Mouse (Mus musculus) layer of hippocampus, adult 9-11 months (tissue): Measurements from ENCODE around the gene Usp19.
A peak's percentile ranks its signal among the peaks of the same experiment; 100 is the strongest.

Experiments used
- DNase-seq: peaks from one replicate; pipeline ENCODE4 v3.0.0; 2022

Usp19 gene

DNA sequence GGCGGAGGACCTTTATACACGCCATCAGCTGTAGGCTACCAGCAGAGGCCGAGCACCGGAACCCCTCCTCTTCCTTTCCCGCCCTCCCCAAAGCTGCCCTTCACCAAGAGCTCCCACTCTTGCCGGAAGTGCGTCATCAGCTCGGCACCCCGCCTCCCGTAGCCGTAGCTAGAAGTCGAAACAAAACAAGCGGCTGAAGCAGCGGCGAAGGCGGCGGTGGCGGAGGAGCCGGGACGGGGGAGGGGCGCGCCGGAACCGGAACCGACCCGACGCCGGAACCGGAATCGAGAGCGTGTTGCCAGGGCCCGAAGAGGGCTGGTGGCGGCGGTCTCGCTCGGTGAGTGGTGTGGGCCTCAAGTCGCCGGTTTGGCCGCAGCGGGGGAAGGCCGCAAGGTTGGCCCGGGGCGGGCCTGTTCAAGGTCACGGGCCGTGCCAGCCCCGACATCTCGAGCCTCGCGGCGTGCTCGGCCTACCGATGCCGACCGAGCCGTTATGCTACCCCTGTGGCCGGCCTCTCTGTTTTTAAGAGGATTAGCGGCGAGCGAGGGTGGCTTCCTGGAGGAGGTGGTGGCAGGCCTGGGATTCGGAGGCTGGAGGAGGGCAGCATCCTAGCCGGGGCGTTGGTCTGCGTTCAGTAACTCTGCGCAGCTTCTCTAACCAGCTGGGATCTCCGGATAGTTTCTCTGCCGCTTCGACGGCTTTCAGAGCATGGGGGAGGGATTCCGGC, at the start of gene Usp19:
Gene Usp19, plus strand, starts transcription at position 44 of the 727 bp plus-strand sequence.
- DNase-seq, result peak; percentile 98

DNA sequence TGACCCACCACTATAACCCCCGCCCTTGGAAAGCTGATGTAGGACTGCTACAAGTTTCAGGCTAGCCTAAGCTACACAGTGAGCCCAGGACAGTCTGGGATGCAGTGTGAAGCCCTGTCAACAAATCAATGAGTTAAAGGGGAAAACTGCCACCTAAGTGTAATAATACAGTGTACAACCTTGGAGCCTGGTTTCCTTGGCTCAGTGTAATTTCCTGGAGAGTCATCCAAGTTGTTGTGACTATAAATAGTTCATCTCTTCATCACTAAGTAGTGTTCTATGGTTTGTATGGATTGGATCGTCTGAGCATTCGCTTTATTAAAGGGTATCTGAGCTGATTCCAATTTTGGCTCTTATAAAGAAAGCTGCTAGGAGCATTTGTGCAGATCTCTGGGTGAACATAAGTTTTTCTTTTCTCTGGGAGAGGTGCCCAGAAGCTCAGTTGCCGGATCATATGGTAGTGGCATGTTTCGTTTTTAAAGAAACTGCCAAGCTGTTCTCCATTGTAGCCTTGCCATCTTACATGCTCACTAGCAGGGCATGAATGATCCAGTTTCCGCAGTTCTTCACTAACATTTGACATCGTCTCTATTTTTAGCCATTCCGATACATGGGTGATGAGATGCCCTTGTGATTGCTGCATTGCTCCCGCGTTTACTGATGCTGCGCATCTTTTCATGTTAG, 49.0 kb upstream of the Usp19 start:
- DNase-seq, result peak; percentile 82

DNA sequence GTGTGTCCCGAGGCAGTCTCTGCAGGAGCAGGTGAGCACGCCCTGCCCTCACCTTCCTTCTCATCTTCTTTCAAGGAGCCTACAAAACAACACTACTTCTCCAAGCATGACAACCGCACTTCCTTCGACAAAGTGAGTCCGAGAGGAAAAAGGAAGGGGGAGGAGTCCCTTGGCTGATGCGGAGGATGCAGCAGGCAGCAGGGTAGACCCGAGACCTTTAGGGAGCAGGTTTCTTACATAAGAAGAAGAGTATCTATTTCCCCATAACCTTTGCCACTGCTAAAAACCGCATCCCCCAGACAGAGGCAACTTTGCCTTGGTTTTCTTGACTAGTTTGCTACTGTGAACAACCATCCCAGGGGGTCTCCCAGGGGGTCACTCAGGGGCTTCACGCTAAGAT, 45.3 kb upstream of the Usp19 start:
- DNase-seq, result no peak

DNA sequence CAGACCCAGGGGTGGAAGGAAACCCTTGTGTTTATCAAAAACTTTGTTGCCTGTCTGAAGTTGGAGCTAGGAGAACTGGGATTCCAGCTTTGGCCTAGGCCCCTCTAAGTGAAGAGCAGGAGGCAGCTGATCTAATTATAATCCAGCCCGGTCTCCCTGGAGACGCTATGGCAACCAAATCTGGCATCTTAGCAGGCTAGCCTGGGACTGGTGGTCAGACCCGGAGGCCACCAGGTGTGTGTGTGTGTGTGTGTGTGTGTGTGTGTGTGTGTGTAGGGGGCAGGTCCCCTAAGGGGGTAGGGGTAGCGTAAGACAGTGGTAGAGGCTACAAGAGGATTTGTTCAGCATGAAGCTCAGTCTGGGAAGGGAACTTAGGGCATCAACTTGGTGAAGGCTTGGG, 40.5 kb upstream of the Usp19 start:
- DNase-seq, result peak; percentile 57

DNA sequence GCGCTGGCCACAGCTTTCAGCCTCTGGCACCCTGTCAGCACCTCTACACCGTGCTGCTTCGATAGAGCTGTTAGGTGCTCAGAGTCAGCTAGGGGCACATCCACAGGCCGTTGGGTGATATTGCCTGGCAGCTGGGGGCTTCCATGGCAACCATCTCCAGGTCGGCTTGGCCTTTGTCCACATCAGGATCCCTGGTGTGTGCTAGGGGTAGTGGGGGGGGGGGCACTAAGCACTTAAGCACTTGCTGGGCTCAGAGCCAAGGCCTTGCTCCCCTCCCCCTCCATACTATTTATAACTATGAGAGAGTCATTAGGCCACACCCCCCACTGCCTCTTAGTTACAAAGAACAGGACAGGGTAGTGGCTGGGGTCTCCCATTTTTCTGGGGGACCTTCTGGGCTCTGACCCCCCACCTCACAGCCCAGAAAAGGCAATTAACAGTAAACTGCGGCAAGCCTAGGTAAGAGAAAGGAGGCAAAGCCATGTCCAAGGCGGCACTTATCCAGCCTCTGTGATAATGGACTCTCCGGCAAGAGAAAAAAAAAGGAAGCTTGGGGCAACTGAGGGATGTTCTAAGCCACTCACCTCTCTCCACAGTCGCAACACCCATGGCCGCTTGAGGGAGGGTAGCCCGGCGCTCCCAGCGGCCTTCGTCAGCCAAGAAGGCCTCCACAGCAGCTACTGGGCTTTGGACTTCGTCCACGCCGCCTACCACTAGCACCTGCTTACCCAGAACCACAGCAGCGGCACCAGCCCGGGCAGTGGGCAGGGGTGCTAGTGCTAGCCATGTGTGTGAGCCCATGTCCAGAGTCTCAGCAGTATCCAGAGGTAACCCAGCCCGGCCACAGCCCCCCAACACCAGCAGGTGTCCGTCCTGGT, 39.9 kb upstream of the Usp19 start:
- DNase-seq, result peak; percentile 44

DNA sequence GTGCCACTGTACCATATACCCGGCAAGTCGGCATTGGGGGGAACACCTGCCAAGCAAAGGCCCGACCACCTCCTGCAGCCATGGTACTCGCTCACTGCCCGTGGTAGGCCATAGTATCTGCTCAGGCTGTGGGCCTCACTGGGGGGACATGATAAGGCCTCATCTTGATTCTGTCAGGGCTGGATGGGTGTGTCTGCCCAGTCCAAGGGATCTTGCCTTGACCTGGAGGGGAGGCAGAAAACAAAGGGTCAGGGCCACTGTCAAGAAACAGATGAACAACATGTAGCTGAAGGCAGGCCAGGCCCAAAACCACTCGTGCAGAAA, 39.3 kb upstream of the Usp19 start:
- no peak for DNase-seq

DNA sequence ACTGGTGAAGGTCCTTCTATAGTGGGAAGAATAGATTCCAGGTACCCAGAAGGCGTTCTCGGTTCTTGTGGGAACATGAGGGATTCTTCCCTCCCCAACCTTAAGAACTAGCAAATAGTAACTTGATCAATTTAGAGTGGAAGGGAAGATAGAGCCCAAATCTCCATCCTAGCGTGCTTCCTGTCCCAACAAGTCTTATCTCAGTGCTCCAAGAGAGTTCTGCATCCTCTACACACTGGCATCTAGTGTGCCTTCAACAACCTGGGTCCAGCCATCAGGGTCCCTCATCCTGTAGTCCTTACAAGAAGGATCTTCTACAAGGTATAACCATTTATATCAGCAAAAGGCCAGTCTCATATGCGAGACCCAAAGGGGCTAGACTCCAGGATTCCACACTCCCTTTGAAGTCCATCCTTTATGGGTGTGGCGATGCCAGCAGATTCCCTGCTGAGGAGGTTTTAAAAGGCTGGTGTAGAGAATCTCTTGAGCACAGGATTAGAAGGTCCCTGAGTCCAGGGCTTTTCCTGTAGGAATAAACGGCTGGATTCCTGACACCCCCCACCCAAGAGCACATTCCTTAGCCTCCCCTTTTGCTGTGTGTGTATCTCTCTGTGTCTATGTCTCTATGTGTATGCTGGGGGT, 38.8 kb upstream of the Usp19 start:
- no peak for DNase-seq

DNA sequence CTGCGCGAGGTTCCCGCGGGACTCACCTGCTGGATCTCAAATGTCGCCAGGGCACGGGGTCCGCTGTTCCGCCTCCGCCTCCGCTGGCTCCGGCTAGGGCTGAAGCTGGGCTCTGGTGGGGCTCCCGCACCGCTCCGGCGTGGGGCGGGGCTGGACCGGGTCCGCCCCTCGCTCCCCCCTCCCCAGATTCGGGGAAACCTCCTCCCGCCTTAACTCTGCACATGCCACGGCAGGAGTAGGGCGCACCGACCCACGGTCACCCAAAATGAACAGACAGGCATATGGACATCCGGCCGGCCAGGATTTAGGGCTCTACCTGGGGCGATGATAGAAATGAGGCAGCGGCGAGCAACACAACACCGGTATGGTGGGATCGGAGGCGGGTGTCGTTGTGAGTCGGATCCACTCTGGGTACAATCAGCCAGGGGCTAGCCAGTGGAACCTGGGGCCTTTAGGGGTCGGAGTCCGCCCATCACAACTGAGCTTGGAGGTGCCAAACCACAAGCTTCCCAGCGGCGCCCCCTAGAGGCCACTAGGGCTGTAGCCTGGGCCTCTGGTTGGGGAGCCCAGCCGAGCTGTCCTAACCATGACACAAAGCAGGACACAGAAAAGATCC, 38.0 kb upstream of the Usp19 start:
- DNase-seq, result peak; percentile 80

DNA sequence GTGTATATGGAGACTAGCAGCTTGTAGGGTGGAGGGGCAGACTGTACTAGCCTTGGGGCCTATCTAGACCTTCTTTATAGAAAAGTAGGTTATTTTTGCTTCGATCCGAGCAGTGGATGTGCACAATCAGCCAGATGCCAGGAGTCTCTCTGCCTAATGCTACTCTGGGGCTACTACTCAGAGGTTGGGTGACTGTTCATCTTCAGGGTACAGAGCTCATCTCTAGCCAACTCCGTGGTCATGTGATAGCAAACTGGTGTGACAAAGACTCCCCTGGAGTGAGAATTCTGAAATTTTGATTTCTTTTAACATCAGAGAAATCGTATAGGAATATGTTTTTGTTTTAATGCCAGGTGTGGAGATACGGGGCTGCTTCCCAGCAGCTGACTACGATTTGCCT, 37.5 kb upstream of the Usp19 start:
- DNase-seq, result no peak

DNA sequence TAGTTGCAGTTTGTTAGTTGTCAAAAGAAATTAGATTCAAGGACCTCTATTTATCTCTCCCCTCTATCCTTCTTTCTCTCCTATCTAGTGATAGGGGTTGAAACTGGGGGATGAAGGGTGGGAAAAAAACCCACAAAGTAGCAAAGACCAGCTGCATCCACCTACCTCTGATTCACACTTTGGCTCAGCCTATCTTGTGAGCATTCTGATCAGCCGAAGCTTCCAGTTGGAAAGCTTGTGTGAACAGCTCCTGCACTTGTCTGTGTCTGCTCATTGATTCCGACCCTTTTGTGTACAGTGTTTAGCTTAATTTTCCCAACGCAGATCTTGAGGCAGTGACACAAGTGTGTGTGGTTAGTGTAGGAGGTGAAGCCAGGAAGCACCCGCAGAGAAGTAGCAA, 36.9 kb upstream of the Usp19 start:
- peak; percentile 58 for DNase-seq

DNA sequence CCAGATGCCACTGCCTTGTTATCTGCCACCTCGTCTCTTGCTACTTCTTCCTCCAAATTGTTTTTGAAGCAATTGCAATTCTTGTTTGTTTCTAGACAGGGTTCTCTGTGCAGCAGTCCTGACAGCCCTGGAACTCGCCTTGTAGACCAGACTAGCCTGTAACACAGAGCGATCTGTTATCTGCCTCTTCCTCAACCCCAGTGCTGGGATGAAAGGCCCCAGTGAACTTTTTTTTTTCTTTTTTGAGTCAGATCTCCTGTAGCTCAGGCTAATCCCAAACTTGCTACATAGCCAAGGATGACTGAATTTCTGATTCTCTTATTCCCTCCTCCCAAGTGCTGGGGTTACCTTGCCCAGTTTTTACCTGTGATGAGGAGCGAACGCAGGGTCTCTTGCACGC, 36.0 kb upstream of the Usp19 start:
- DNase-seq, result no peak

DNA sequence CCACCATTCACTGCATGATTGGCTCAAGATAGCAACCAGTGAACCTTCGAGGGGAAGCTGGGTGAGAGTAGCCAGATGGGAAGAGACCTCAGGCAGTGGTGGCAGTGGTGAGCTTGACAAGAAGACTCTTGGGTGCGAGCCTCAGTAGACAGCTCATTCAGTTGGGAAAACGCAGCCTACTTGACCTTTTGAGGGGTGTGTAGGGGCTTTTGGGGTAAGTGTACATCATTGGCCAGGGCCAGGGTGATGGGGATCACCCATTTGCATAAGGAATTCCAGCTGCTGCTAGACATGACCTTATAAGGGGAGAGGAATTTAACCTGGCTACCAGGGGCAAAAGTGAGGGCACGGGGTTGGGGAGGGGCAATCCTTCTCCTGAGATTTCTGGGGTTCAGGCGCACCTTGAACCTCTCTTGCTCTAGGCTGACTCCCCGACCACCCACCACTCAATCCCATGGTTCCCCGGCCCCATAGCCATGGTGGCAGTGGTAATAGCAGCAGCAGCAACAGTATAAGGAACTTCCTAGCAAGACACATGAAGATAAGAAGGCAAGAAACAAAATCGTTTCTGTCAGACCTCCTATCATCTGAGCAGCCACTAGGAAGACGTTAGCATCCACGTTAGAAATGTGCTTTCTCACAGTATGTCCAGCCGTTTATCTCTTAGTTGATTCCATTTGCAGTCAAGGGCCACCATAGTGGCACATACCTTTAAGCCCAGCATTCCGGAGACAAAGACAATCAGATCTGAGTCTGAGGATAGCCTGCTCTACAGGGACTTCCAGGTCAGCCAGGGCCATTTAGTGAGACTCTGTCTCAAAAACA, 34.4 kb upstream of the Usp19 start:
- no peak for DNase-seq

DNA sequence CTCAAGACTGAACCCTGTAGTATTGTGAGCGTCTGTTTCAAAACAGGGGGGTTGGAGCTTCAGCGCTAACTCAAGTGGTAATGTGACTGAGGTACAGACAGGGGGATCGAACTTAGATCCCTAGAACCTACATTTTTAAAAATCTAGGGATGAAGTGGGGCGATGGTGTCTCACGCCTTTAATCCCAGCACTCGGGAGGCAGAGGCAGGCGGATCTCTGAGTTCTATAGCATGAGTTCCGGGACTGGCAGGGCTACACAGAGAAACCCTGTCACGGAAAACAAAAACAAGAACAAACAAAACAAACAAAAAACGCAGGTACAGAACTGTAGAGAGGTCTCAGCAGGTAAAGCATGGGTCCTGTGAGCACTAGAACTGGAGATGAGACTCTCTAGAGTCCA, 33.4 kb upstream of the Usp19 start:
- no peak for DNase-seq

DNA sequence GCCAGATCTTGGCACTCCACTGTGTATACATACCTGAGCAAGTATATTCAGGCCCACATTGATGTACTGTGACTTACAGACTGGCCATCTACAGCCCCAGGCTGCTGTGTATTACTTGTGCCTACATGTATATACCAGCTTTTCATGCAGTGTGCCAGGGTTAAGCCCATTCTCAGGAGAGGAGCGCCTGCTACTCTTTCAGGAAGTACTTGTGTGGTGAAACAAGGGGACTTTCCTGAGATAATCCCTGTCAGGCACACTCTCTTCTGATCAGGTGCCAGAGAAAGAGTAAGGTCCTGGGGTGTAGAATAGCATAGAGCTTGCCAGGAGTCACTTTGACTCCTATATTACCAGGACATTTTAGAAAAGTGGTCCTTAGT, 30.5 kb upstream of the Usp19 start:
- DNase-seq, result no peak

DNA sequence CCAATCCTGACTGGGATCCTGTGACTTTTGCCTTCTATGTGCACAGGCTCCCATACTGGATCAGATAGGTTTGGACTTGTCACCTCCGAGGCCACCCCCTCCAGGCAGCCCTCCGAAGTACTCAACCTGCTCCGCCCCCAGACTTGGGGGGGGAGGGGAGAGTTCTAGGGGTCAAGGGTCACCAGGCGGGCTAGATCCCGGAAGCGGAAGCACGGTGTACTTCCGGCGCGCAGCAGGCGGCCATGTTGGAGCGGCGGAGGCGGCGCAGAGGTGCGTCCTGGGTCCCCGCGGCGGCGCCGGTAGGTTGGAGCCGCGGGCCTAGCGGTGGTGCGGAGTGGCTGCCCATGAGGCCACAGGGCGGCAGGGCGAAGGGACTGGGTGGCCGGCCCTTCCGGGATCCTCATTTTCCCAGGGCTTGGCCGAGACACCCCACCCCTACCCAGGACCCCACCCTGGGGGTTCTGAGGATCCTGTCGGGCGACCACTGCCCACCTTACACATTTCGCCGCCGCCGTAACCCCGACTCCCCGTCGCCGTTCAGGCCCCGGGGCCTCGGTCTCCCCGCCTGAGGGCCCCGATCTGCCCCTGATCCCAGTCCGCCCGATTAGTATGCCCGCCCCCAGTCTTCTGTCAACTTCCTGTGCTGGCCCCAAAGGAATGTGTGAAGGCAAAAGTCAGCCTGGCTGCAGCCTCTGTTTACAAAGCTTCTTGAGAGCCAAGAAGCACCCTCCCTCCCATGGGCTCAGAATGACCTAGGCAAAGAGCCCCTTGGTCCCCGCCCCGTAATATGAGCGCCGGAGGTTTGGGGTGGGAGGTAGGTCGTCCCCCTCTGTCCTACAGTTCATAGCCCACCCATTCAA, 29.9 kb upstream of the Usp19 start, which contains the start of gene Ccdc71:
Gene Ccdc71, plus strand, starts transcription at position 209 of the 860 bp plus-strand sequence.
- DNase-seq, result peak; percentile 89

DNA sequence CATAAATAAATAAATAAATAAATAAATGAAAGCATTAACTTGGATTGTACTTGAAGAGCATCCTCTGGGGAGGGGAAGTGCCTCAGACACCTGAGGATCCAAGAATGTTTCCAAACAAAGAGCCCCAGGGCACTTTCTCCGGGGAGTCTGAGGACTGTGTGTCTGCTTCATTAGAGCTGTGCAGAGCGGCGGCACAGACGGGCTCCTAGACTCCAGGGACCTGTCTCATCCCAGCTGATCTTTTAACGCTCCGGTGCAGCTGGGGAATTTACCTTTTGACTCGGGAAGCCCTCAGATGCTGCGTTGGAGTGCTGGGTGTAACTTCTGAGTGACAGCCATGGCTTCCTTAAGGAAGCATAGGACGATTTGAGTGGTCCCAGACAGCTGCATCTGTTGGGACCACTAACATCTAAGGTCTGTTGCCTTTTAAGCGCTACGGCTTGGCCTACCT, 29.2 kb upstream of the Usp19 start, which contains the start of gene Klhdc8b:
Gene Klhdc8b, minus strand, starts transcription at position 401 of the 451 bp plus-strand sequence.
- no peak for DNase-seq

DNA sequence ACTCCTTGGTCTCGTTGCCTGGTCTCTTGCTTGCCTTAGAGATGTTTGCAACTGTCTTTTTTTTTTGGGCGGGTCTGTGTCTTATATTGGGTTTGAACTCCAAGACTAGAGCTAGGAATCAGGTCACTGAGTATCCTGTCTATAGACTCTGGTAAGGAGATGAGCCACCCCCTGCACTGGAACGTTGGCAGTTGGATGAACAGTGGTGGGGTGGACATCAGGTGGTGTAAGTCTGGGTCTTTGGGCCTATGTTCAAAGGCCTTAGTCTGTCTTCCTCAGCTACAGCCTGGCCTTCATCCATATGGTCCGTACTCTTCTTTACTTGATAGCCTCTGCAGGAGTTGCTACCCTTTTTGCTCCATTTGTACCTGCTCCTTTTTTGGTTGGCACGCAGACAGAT, 28.7 kb upstream of the Usp19 start:
- no peak for DNase-seq

DNA sequence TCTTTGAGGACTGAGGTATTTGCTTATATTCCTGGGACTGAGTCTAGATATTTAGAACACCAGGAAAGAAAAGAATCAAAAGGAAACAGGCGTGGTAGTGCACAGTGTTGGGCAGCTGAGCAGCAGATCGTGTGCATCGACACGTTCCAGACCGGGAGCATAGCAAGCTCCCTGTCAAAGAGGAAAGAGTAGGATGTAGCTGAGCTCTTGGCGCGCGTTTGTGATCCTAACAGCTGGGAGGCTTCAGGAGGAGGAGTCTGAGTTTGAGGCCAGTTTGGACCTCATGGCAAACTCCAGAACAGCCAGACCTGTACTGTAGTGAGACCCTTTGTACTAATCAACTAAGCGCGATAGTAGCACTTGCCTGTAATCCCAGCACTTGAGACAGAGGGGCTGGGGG, 28.2 kb upstream of the Usp19 start:
- no peak for DNase-seq

DNA sequence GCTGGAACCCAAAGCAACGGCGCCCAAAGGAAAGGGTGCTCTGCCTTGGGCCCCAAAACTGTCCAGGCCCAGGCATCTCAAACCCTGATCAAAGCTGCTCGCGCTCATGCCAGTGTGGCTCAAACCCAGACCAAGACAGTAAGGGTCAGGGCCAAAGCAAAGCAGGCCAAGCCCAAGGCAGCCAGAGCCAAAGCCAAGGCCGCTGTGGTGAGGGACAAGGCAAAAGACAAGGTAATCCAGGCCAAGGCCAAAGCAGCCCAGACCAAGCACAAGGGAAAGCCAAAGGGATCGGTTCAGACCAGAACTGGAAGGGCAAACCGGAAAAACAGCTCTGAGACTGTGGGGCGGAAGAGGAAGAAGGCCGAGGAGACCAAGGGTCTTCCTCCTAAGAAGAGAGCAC, 26.7 kb upstream of the Usp19 start:
- no peak for DNase-seq

DNA sequence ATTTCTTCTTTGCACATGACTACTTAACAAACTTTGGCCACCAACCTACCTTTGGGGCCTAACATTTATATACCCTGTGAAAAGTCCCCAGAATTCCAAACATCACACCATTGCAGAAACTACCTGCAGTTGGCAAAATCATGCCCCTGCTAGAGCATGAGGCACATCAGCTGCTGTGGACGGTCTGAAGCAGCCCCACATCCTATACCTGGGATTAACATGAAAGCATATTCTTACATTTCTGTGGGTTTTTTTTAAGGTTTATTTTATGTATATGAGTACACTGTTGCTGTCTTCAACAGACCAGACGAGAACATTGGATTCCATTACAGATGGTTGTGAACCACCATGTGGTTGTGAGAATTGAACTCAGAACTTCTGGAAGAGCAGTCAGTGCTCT, 24.2 kb upstream of the Usp19 start:
- no peak for DNase-seq

DNA sequence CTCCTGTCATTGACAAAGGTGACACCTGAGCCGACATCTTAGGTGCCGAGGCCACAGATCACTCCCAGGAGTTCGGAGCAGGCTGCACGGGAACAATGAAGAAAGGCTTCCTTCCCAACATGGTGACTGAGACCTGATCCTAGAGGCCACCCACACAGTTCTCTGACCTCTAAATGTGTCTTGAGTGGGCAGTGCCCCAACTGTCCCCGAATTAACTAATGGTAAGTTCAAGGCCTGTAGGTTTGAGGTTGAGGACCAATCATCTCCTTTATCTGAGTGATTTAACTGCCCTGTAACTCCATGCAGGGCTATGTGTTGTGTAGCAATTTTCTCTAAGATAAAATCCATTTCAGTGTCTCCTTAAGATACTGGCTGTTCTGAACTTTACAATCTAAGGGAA, 21.0 kb upstream of the Usp19 start:
- no peak for DNase-seq
